Mouse (Mus musculus) liver, adult 2 months (tissue): ENCODE measurements around the gene Numb. TPM values are rescaled to one million over a fixed set of nuclear protein-coding genes. Genes with fewer than 3 reads are reported as not detected.
A peak's percentile ranks its signal among the peaks of the same experiment; 100 is the strongest.

Source experiments
- DNase-seq: peaks from one replicate; pipeline ENCODE4 v3.0.0-alpha.2; 2011; ENCODE audit warnings: low read depth, low spot score; ENCODE audit errors: extremely low read depth
- H3K27ac ChIP-seq: fragments of 200-500 bp; replicated peaks from 2 replicates; pipeline ENCODE4 v1.5.1; 2012; ENCODE audit warnings: low read depth, mild to moderate bottlenecking, control low read depth, inconsistent platforms, low read length; ENCODE audit not compliant: insufficient read depth
- H3K27me3 ChIP-seq: fragments of 200-500 bp; 2 replicates; pipeline ENCODE4 v1.6.1; 2012; ENCODE audit warnings: mild to moderate bottlenecking, moderate library complexity, low read length, inconsistent platforms; ENCODE audit not compliant: control insufficient read depth, insufficient read depth
- H3K36me3 ChIP-seq: fragments of 200-500 bp; 2 replicates; pipeline ENCODE4 v1.6.1; 2012; ENCODE audit warnings: low read length, inconsistent platforms; ENCODE audit not compliant: control insufficient read depth, insufficient read depth
- H3K4me1 ChIP-seq: fragments of 200-500 bp; 2 replicates; pipeline ENCODE4 v1.6.1; 2011; ENCODE audit warnings: low read length; ENCODE audit not compliant: control insufficient read depth, insufficient read depth
- H3K4me3 ChIP-seq: fragments of 200-500 bp; 2 replicates; pipeline ENCODE4 v1.5.1; 2011; ENCODE audit warnings: low read depth, mild to moderate bottlenecking, control low read depth, low read length, moderate library complexity; ENCODE audit not compliant: insufficient read depth
- H3K79me2 ChIP-seq: fragments of 200-500 bp; 2 replicates; pipeline ENCODE4 v1.6.1; 2012; ENCODE audit warnings: inconsistent platforms, mild to moderate bottlenecking, low read length, moderate library complexity; ENCODE audit not compliant: control insufficient read depth, insufficient read depth
- H3K9ac ChIP-seq: fragments of 200-500 bp; 2 replicates; pipeline ENCODE4 v1.6.1; 2012; ENCODE audit warnings: low read depth, mild to moderate bottlenecking, control low read depth, inconsistent platforms, low read length
- CTCF ChIP-seq: fragments of 200-500 bp; IDR thresholded peaks from 2 replicates; pipeline ENCODE4 v1.5.1; 2011; ENCODE audit warnings: low read depth, low read length, control low read depth
- POLR2A ChIP-seq: fragments of 200-500 bp; IDR thresholded peaks from 2 replicates; pipeline ENCODE4 v1.6.1; 2011; ENCODE audit warnings: low read length, control low read depth; ENCODE audit not compliant: insufficient read depth; ENCODE audit errors: extremely low read depth
- WGBS: fragments of 180-500 bp; shearing (Covaris S2); methylation state at CpG from one replicate; pipeline ENCODE4 v1.1.7; 2018; 5-methylcytosine and 5-hydroxymethylcytosine counted together
- polyA plus RNA-seq: library from polyadenylated mRNA; depleted of rRNA; stranded (reverse); fragments of >200 nt; gene quantifications from 2 replicates; pipeline ENCODE4 v1.2.3, GENCODE M21; 2012
- total RNA-seq: library from RNA; depleted of rRNA; stranded (reverse); fragments of >200 nt; gene quantifications from 2 replicates; pipeline ENCODE4 v1.2.3, GENCODE M21; 2014

Gene Numb
- total and polyA plus RNA-seq, 2 experiments, result 20.2 to 46.7 TPM

- H3K27ac ChIP-seq, result no peak overlapping the region
- H3K79me2 ChIP-seq, result no peaks in the 10 kb centered on the region
- H3K36me3 ChIP-seq, result peaks cover 35% of the 10 kb centered on the region
- WGBS, result 53% methylated on average over 2 of the region's 2 CpGs
- no peak overlapping the region for H3K9ac ChIP-seq
- no peak overlapping the region for H3K4me3 ChIP-seq
- H3K27me3 ChIP-seq, result no peaks in the 10 kb centered on the region
- peaks cover 22% of the 10 kb centered on the region for H3K4me1 ChIP-seq
- DNase-seq, result peak; percentile 44
- TF ChIP-seq CTCF, result no peak
- no peak for TF ChIP-seq POLR2A
These were observed 126.7 kb downstream of the Numb start for GRCm38 (mm10) chr12:83795051-83795450.

- H3K79me2 ChIP-seq, result no peaks in the 10 kb centered on the region
- peaks cover 29% of the 10 kb centered on the region for H3K4me1 ChIP-seq
- no peak overlapping the region for H3K4me3 ChIP-seq
- H3K9ac ChIP-seq, result no peak overlapping the region
- DNase-seq, result no peak
- no peaks in the 10 kb centered on the region for H3K27me3 ChIP-seq
- H3K36me3 ChIP-seq, result peaks cover 15% of the 10 kb centered on the region
- TF ChIP-seq POLR2A (no peak), CTCF (no peak)
- 85% methylated on average over 10 of the region's 10 CpGs for WGBS
- 0 out of 2 replicates have a peak overlapping the region, but pooled peaks have one; percentile 2 for H3K27ac ChIP-seq
These were observed 128.9 kb downstream of the Numb start for GRCm38 (mm10) chr12:83792706-83793410.

GRCm38 (mm10) chr12:83791737-83792136 lies 130.0 kb downstream of the Numb start:
- H3K4me3 ChIP-seq, result no peak overlapping the region
- DNase-seq, result peak; percentile 91
- H3K36me3 ChIP-seq, result peaks cover 9% of the 10 kb centered on the region
- peaks cover 29% of the 10 kb centered on the region for H3K4me1 ChIP-seq
- no peak for TF ChIP-seq POLR2A
- peak; percentile 55 for TF ChIP-seq CTCF
- no peaks in the 10 kb centered on the region for H3K27me3 ChIP-seq
- WGBS, result 28% methylated on average over 10 of the region's 10 CpGs
- H3K27ac ChIP-seq, result 0 out of 2 replicates have a peak overlapping the region, but pooled peaks have one; percentile 6
- H3K9ac ChIP-seq, result no peak overlapping the region
- no peaks in the 10 kb centered on the region for H3K79me2 ChIP-seq

- Histone ChIP-seq H3K79me2 (no peaks in the 10 kb centered on the region), H3K4me3 (no peak overlapping the region), H3K4me1 (peaks cover 29% of the 10 kb centered on the region), H3K27me3 (no peaks in the 10 kb centered on the region), H3K27ac (peak overlapping the region; percentile 22; the same call in 1 of the 2 replicates), H3K36me3 (peaks cover 3% of the 10 kb centered on the region; the same call in 1 of the 2 replicates), H3K9ac (no peak overlapping the region)
- WGBS, result 64% methylated on average over 4 of the region's 4 CpGs
- TF ChIP-seq POLR2A (no peak), CTCF (no peak)
- DNase-seq, result no peak
These were observed 131.0 kb downstream of the Numb start for GRCm38 (mm10) chr12:83790749-83791148.

- Histone ChIP-seq H3K9ac (no peak overlapping the region), H3K36me3 (peaks cover 3% of the 10 kb centered on the region; the same call in 1 of the 2 replicates), H3K4me3 (no peak overlapping the region), H3K4me1 (peaks cover 29% of the 10 kb centered on the region), H3K79me2 (no peaks in the 10 kb centered on the region), H3K27me3 (no peaks in the 10 kb centered on the region), H3K27ac (peak overlapping the region; percentile 73)
- TF ChIP-seq CTCF (no peak), POLR2A (no peak)
- 15% methylated on average over 4 of the region's 4 CpGs for WGBS
- DNase-seq, result peak; percentile 90
These were observed 132.0 kb downstream of the Numb start for GRCm38 (mm10) chr12:83789781-83790140.
